Mouse (Mus musculus): Measurements from ENCODE around the gene Luzp2.
"Not testable (repeated sequence)": the region's sequence is repeated elsewhere in the genome, so short reads cannot be mapped to it uniquely, and the experiment has no call there.

Luzp2 gene

GRCm38 (mm10) chr7:55009173-55009771 lies 174.0 kb downstream of the Luzp2 start:
- DNase-seq (ENCODE audit: low spot score), result no peak

- not testable (repeated sequence) for DNase-seq (ENCODE audit: low spot score)
Measured at GRCm38 (mm10) chr7:55133850-55134249, 298.6 kb downstream of the Luzp2 start.

- DNase-seq (ENCODE audit: low spot score), result no peak
Measured at GRCm38 (mm10) chr7:55188927-55189326, 353.6 kb downstream of the Luzp2 start.

GRCm38 (mm10) chr7:55189496-55189895 lies 354.2 kb downstream of the Luzp2 start:
- DNase-seq (ENCODE audit: low spot score), result no peak

- no peak for DNase-seq (ENCODE audit: low spot score)
Measured at GRCm38 (mm10) chr7:55190655-55191054, 355.4 kb downstream of the Luzp2 start.

- DNase-seq (ENCODE audit: low spot score), result no peak
Measured at GRCm38 (mm10) chr7:55198806-55199205, 363.5 kb downstream of the Luzp2 start.

GRCm38 (mm10) chr7:55222997-55223396 lies 387.7 kb downstream of the Luzp2 start:
- no peak for DNase-seq (ENCODE audit: low spot score)

GRCm38 (mm10) chr7:55229407-55229806 lies 394.1 kb downstream of the Luzp2 start:
- DNase-seq (ENCODE audit: low spot score), result no peak

Measured in ovary, postnatal 36 days (tissue).